Mouse (Mus musculus) hindbrain, embryonic 15.5 days (tissue): ENCODE measurements around the gene Myh3. TPM values are rescaled to one million over a fixed set of nuclear protein-coding genes. Genes with fewer than 3 reads are reported as not detected.
"Not testable (repeated sequence)": the region's sequence is repeated elsewhere in the genome, so short reads cannot be mapped to it uniquely, and the experiment has no call there.

ENCODE experiments used
- ATAC-seq: fragments of 200-750 bp; cut with Nextera tagmentation; 2 replicates; pipeline ENCODE4 v1.8.0; 2017; ENCODE audit warnings: low read depth, moderate number of reproducible peaks, moderate TSS enrichment; ENCODE audit not compliant: low FRiP score
- H3K27ac ChIP-seq: fragments of 300-500 bp; sonication (generic); replicated peaks from 2 replicates; pipeline ENCODE4 v1.5.1; 2015; ENCODE audit warnings: mild to moderate bottlenecking, inconsistent platforms
- H3K27me3 ChIP-seq: fragments of 300-500 bp; sonication (generic); 2 replicates; pipeline ENCODE4 v1.6.1; 2015; ENCODE audit warnings: control low read depth, inconsistent platforms
- H3K36me3 ChIP-seq: fragments of 300-500 bp; sonication (generic); 2 replicates; pipeline ENCODE4 v1.6.1; 2015; ENCODE audit warnings: control low read depth, inconsistent platforms
- H3K4me1 ChIP-seq: fragments of 300-500 bp; sonication (generic); replicated peaks from 2 replicates; pipeline ENCODE4 v1.6.1; 2015; ENCODE audit warnings: control low read depth, inconsistent platforms
- H3K4me2 ChIP-seq: fragments of 300-500 bp; sonication (generic); 2 replicates; pipeline ENCODE4 v1.6.1; 2015; ENCODE audit warnings: moderate library complexity, mild to moderate bottlenecking, inconsistent platforms
- H3K4me3 ChIP-seq: fragments of 300-500 bp; sonication (generic); 2 replicates; pipeline ENCODE4 v1.5.1; 2015; ENCODE audit warnings: mild to moderate bottlenecking, inconsistent platforms
- H3K9ac ChIP-seq: fragments of 300-500 bp; sonication (generic); 2 replicates; pipeline ENCODE4 v1.6.1; 2015; ENCODE audit warnings: inconsistent platforms
- H3K9me3 ChIP-seq: fragments of 300-500 bp; sonication (generic); 2 replicates; pipeline ENCODE4 v1.6.1; 2016; ENCODE audit warnings: control low read depth, inconsistent platforms
- WGBS: fragments of 180-500 bp; shearing (Covaris S2); methylation state at CpG from one replicate; pipeline ENCODE4 v1.1.7; 2015; 5-methylcytosine and 5-hydroxymethylcytosine counted together
- polyA plus RNA-seq: library from polyadenylated mRNA; unstranded; fragments of >200 nt; fragmentation: Nextera tagmentation; extraction: Ambion mirVana; gene quantifications from 2 replicates; pipeline ENCODE4 v1.2.1, GENCODE M21; 2015

The Myh3 gene
- polyA plus RNA-seq, 1 experiment from 2014 or later: 0.39 TPM

GRCm38 (mm10) chr11:67079740-67080139, 1.6 kb downstream of the Myh3 start:
- H3K27me3 ChIP-seq: peaks cover 12% of the 10 kb centered on the region
- no peak for ATAC-seq
- H3K9ac ChIP-seq: 0 out of 2 replicates have a peak overlapping the region, but pooled peaks have one; percentile 11
- H3K4me1 ChIP-seq: peaks cover 10% of the 10 kb centered on the region; the same call in 1 of the 2 replicates
- H3K36me3 ChIP-seq: no peaks in the 10 kb centered on the region
- no peaks in the 10 kb centered on the region for H3K9me3 ChIP-seq
- no peak overlapping the region for H3K27ac ChIP-seq
- H3K4me2 ChIP-seq: 0 out of 2 replicates have a peak overlapping the region, but pooled peaks have one; percentile 3
- no peak overlapping the region for H3K4me3 ChIP-seq
- 45% methylated on average over 11 of the region's 11 CpGs for WGBS

DNA sequence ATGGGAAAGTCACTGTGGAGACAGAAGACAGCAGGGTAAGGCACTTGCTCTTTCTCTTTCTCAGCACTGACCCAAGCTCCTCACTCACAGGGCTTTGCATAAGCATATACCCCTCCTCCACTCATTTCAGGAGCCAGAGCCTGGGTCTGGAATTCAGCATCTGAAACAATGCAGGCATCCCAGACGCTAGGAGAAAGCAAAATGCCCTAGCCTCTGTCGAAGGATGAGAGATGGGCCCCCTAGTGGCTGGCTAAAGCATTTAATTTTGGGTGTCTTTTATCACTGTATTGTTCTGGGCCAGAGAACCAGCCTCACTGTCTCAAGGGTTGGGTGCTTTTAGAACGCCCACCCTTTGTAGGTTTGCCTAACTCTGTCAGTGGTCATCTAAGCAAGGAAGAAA, 2.1 kb downstream of the Myh3 start:
- WGBS: 3% methylated on average over 3 of the region's 3 CpGs
- H3K9ac ChIP-seq: 0 out of 2 replicates have a peak overlapping the region, but pooled peaks have one; percentile 11
- H3K4me1 ChIP-seq: peaks cover 10% of the 10 kb centered on the region; the same call in 1 of the 2 replicates
- H3K27ac ChIP-seq: no peak overlapping the region
- peaks cover 13% of the 10 kb centered on the region for H3K27me3 ChIP-seq
- peak; percentile 75 for ATAC-seq
- no peak overlapping the region for H3K4me3 ChIP-seq
- H3K9me3 ChIP-seq: no peaks in the 10 kb centered on the region
- 0 out of 2 replicates have a peak overlapping the region, but pooled peaks have one; percentile 3 for H3K4me2 ChIP-seq
- H3K36me3 ChIP-seq: no peaks in the 10 kb centered on the region

DNA sequence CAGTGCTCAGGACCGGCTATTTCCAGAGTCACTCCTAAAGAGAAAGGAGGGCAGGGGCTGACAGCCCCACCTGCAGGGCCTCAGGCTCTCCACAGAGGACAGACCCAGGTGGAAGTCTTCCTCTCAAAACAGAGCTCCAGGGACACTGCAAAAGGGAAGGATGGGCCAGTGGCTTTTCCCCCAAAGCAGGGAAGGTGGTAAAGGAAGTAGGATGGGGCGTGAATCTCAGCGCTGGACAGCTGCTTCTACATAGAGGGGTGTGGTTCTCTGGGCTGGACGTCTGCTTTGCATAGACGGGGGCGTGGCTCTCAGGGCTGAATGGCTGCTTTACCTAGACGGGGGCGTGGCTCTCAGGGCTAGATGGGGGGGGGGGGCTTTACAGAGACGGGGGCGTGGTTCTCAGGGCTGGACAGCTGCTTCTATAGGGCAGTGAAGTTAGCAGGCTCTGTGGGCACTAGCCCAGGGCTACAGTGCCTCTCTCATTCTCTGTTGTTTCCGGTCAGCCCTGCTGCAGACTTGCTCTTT, 3.1 kb downstream of the Myh3 start:
- peaks cover 10% of the 10 kb centered on the region; the same call in 1 of the 2 replicates for H3K4me1 ChIP-seq
- H3K4me2 ChIP-seq: no peak overlapping the region
- H3K36me3 ChIP-seq: no peaks in the 10 kb centered on the region
- H3K9me3 ChIP-seq: no peaks in the 10 kb centered on the region
- H3K27me3 ChIP-seq: peaks cover 13% of the 10 kb centered on the region
- no peak overlapping the region for H3K9ac ChIP-seq
- H3K4me3 ChIP-seq: no peak overlapping the region
- ATAC-seq: no peak
- H3K27ac ChIP-seq: no peak overlapping the region
- 10% methylated on average over 11 of the region's 11 CpGs for whole genome bisulfite sequencing

DNA sequence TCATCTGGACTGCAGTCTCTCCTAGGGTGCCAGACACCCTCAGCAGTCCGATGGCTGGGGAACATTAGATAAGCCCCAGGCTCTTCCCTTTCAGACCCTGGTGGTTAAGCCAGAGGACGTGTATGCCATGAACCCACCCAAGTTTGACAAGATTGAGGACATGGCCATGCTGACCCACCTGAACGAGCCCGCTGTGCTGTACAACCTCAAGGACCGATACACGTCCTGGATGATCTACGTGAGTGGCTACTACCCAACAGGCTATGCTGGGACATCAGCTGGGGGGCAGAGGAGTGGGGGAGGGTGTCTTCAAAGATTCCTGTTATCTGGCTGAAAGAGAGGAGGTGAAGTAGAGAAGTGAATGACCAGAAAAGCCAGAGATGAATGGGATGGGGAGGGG, 4.1 kb downstream of the Myh3 start:
- 91% methylated on average over 7 of the region's 7 CpGs for WGBS
- ATAC-seq: no peak
- no peak overlapping the region for H3K4me3 ChIP-seq
- H3K4me2 ChIP-seq: no peak overlapping the region
- H3K4me1 ChIP-seq: peaks cover 10% of the 10 kb centered on the region; the same call in 1 of the 2 replicates
- H3K27ac ChIP-seq: no peak overlapping the region
- H3K27me3 ChIP-seq: peaks cover 13% of the 10 kb centered on the region
- H3K9me3 ChIP-seq: no peaks in the 10 kb centered on the region
- no peak overlapping the region for H3K9ac ChIP-seq
- no peaks in the 10 kb centered on the region for H3K36me3 ChIP-seq

- Histone ChIP-seq H3K36me3 (no peaks in the 10 kb centered on the region), H3K4me2 (no peak overlapping the region), H3K4me3 (no peak overlapping the region), H3K9ac (no peak overlapping the region), H3K4me1 (peaks cover 10% of the 10 kb centered on the region; the same call in 1 of the 2 replicates), H3K9me3 (no peaks in the 10 kb centered on the region), H3K27me3 (peaks cover 13% of the 10 kb centered on the region), H3K27ac (no peak overlapping the region)
- 84% methylated on average over 13 of the region's 13 CpGs for WGBS
- no peak for ATAC-seq
Measured at GRCm38 (mm10) chr11:67082793-67083192, 4.7 kb downstream of the Myh3 start.

GRCm38 (mm10) chr11:67083239-67083638, 5.1 kb downstream of the Myh3 start:
- no peak overlapping the region for H3K4me3 ChIP-seq
- no peaks in the 10 kb centered on the region for H3K9me3 ChIP-seq
- H3K9ac ChIP-seq: no peak overlapping the region
- H3K27ac ChIP-seq: no peak overlapping the region
- no peak for ATAC-seq
- no peaks in the 10 kb centered on the region for H3K36me3 ChIP-seq
- no peak overlapping the region for H3K4me2 ChIP-seq
- 70% methylated on average over 6 of the region's 6 CpGs for WGBS
- H3K27me3 ChIP-seq: peaks cover 13% of the 10 kb centered on the region
- H3K4me1 ChIP-seq: peaks cover 10% of the 10 kb centered on the region; the same call in 1 of the 2 replicates

DNA sequence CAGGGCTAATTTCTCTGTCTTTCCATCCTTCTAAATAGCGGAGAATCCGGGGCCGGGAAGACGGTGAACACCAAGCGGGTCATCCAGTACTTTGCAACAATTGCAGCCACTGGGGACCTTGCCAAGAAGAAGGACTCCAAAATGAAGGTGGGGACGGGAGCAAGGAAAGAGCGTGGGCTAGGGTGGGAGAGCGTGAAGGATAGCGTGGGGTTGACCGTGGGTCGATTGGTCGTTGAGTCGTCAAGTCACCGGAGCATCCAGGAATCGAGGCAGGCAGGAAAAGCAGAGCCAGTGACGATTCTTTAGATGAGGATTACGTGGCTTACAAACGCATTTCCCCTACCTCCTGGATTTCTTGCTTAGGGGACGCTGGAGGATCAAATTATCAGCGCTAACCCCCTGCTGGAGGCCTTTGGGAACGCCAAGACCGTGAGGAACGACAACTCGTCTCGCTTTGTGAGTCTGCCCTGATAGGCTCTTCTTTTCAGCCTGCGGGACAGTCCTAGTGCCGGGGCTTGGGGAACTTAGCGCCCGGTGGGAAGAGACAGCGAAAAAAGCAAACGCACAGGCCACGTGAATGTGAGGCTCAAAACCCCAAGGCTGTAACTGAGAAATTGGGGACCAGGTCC, 5.7 kb downstream of the Myh3 start:
- Histone ChIP-seq H3K9me3 (no peaks in the 10 kb centered on the region), H3K27me3 (peaks cover 13% of the 10 kb centered on the region), H3K36me3 (no peaks in the 10 kb centered on the region), H3K4me3 (no peak overlapping the region), H3K4me2 (no peak overlapping the region), H3K27ac (no peak overlapping the region), H3K4me1 (peaks cover 10% of the 10 kb centered on the region; the same call in 1 of the 2 replicates), H3K9ac (no peak overlapping the region)
- no peak for ATAC-seq
- WGBS: 42% methylated on average over 32 of the region's 32 CpGs

DNA sequence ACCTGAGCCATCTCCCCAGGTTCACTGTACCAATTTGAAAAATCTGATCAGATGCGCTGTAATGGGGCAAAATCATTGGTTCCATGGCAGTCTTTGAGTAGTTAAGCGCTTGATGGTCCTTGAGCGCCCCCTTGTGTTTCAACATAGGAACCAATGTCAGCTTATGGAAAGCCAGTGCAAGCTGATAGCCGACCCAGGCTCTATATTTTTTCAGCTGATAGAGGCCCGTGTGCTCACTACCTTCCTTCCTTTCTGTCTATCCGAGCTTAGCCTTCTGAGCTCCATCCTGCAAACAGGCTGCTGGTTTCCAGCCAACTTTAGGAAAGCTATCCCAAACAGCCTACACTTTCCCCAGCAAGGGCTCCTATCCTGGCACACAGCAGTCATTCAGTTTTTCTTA, 7.4 kb downstream of the Myh3 start:
- 0 out of 2 replicates have a peak, but pooled peaks cover 5% of the 10 kb centered on the region for H3K4me1 ChIP-seq
- no peaks in the 10 kb centered on the region for H3K9me3 ChIP-seq
- no peak overlapping the region for H3K4me3 ChIP-seq
- peaks cover 13% of the 10 kb centered on the region for H3K27me3 ChIP-seq
- no peak overlapping the region for H3K27ac ChIP-seq
- no peak overlapping the region for H3K9ac ChIP-seq
- 4% methylated on average over 6 of the region's 6 CpGs for WGBS
- H3K36me3 ChIP-seq: no peaks in the 10 kb centered on the region
- H3K4me2 ChIP-seq: no peak overlapping the region
- no peak for ATAC-seq

DNA sequence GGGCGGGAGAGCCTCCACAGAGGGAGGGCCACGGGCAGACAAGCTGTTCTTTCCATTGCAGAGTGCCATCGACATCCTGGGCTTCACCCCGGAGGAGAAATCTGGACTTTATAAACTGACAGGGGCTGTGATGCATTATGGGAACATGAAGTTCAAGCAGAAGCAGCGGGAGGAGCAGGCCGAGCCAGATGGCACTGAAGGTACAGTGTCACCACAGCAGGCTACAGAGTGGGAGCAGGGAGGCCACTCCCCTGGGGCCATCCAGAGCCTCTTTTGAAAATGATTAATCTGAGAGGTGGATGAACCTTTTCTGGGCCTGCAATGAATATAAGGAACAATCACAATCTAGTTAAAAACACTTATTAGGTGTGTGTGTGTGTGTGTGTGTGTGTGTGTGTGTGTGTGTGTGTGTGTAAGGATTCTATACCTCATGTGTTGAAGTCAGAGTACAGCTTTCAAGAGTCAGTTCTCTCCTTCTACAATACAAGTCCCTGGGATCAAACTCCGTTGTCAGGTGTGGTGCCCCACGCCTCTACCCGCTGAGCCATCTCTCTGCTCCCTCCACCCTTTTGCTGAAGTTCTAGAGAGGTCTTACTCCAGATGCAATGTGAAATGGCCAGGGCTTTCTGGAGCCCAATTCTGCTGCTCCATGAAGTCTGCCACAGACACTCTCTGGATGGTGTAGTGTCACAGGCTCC, 8.5 kb downstream of the Myh3 start:
- ATAC-seq: no peak
- no peak overlapping the region for H3K27ac ChIP-seq
- peaks cover 13% of the 10 kb centered on the region for H3K27me3 ChIP-seq
- H3K4me2 ChIP-seq: no peak overlapping the region
- no peak overlapping the region for H3K4me3 ChIP-seq
- no peak overlapping the region for H3K9ac ChIP-seq
- H3K36me3 ChIP-seq: no peaks in the 10 kb centered on the region
- no peaks in the 10 kb centered on the region for H3K9me3 ChIP-seq
- WGBS: 53% methylated on average over 9 of the region's 9 CpGs
- H3K4me1 ChIP-seq: 0 out of 2 replicates have a peak, but pooled peaks cover 5% of the 10 kb centered on the region

DNA sequence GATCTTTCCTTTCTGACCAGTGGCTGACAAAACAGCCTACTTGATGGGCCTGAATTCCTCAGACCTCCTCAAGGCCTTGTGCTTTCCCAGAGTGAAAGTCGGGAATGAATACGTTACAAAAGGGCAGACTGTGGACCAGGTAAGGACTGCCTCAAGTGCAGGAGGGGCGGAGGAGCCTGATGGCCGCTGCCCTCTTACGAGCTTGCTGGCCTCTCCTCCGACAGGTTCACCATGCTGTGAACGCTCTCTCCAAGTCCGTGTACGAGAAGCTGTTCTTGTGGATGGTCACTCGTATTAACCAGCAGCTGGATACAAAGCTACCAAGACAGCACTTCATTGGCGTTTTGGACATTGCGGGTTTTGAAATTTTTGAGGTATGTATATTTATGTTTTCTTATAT, 9.1 kb downstream of the Myh3 start:
- no peaks in the 10 kb centered on the region for H3K9me3 ChIP-seq
- no peak overlapping the region for H3K9ac ChIP-seq
- H3K27me3 ChIP-seq: peaks cover 13% of the 10 kb centered on the region
- 90% methylated on average over 12 of the region's 12 CpGs for WGBS
- H3K4me1 ChIP-seq: 0 out of 2 replicates have a peak, but pooled peaks cover 5% of the 10 kb centered on the region
- H3K36me3 ChIP-seq: no peaks in the 10 kb centered on the region
- H3K4me3 ChIP-seq: no peak overlapping the region
- no peak overlapping the region for H3K4me2 ChIP-seq
- H3K27ac ChIP-seq: no peak overlapping the region
- ATAC-seq: no peak

GRCm38 (mm10) chr11:67092354-67092753, 14.3 kb downstream of the Myh3 start:
- WGBS: 90% methylated on average over 12 of the region's 12 CpGs
- ATAC-seq, H3K4me2 ChIP-seq, H3K27ac ChIP-seq, H3K9me3 ChIP-seq, H3K4me3 ChIP-seq, H3K36me3 ChIP-seq, H3K27me3 ChIP-seq, H3K9ac ChIP-seq, H3K4me1 ChIP-seq: not testable (repeated sequence)

DNA sequence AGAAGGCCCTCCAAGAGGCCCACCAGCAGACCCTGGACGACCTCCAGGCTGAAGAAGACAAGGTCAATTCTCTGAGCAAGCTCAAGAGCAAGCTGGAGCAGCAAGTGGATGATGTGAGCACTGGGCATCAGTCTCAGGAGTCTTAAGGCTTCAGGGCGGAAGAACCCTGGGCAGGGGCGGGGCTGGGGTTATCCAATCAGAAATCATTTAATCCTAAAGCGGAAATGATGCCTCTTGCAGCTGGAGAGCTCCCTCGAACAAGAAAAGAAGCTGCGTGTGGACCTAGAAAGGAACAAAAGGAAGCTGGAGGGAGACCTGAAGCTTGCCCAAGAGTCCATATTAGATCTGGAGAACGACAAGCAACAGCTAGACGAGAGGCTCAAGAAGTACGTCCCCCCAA, 15.1 kb downstream of the Myh3 start:
- Histone ChIP-seq H3K9ac (no peak overlapping the region), H3K4me3 (no peak overlapping the region), H3K27ac (no peak overlapping the region), H3K36me3 (no peaks in the 10 kb centered on the region), H3K4me1 (no peaks in the 10 kb centered on the region), H3K27me3 (no peaks in the 10 kb centered on the region), H3K9me3 (no peaks in the 10 kb centered on the region), H3K4me2 (no peak overlapping the region)
- no peak for ATAC-seq
- WGBS: 84% methylated on average over 9 of the region's 9 CpGs
